Mouse (Mus musculus): ENCODE data around the gene Gnaq.
A peak's percentile ranks its signal among the peaks of the same experiment; 100 is the strongest.
"Not testable (repeated sequence)": the region's sequence is repeated elsewhere in the genome, so short reads cannot be mapped to it uniquely, and the experiment has no call there.

The Gnaq gene

DNA sequence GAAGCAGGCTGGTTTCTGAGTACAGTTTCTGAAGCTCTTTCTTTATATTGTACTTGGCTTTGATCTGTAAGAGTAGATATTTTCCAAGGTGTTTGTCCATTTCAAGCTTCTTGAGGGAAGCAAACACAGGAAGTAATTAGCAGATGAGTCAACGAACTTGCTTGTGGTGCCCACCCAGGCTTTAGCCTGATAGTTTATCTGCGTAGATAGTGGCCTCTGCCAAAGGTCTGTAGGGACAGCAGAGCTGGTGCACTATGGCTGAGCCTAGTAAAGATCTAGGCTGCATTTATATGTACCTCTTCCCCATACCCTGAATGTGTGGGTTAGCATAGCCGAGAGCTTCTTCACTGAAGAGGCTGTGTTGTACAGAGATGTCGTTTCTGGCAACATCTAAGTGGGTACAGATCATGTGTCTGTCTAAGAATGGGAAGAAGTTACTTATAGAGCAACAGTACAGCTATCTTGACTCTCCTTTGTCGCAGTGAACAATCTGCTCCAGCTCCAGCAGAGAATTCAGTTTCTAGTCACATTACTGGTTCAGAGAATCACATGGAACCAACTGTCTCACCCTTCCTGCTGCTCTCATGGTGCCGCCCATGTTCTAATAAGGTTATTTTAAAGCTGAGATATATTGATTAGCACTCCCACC, 127.3 kb downstream of the Gnaq start:
- peak; percentile 28 for DNase-seq (ENCODE audit: low spot score)

DNA sequence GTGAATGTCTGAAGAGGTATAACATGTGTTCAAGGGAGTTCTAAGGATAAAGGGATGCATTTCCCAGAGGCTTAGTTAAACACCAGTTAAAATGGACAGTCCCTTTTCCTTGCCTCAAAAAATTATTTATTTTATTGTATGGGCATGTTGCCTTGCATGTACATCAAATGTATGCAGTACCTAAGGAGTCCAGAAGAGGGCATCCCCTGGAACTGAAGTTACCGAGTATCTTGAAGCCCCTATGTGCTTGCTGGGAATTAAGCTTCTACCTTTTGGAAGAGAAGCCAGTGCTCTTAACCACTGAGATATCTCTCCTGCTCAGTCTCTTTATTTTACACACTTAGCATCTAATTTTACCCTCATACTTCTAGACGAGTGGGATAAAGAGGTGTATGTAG, 127.8 kb downstream of the Gnaq start:
- DNase-seq (ENCODE audit: low spot score), result no peak

DNA sequence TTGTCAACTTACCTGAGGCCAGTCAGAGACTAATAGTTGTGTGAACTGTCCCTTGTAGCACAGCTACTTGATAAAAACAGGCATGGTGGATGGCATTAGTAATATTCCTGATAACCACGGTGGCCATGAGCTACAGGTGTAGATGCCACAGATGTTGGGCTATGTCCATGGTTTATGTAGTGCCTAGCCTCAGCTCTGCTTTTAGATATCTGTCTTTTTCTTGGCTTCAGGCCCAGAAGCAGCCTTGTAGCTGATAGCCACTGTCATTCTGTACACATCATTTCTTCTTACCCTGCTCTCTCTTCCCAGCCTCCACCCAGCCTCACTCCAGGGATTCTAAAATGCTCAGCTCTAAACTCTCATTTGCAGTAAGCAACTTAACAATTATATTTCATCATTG, 128.3 kb downstream of the Gnaq start:
- no peak for DNase-seq (ENCODE audit: low spot score)

DNA sequence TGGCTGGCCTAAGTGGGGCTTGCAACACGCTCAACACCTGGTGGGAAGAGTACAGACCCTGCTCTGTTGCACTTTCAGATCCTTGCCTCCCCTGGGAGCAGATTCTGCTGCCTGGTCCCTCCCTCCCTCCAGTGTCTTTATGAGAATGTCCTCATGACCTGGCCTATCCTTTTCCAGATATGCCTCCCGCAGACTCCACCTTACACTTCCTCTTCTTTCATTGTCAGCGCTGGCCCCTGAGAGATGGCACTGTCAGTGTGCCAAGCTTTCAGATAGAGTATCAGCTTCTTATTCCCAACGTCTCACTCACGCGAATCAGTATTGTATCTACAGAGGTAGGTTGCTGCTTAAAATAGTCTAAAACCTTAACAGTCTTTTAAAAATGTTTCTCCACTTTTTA, 129.0 kb downstream of the Gnaq start:
- peak; percentile 46 for DNase-seq (ENCODE audit: low spot score)

DNA sequence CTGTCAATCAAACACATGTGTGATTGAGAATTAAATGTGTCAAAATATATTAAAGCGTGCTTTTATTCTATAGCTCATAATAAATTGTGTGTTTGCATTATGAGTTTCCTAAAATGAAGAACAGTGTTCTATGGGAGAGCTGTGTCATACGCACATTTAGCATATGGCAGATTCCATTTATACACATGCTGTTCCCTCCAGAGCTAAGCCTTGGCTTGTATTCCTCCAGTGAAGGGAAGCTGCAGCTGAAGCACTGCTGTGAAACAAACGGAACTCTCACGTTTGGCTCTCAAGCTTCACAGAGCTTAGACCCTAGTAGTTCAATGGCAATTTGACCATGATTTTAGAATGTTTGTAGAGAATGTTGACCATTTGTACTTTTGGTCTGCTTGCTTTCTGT, 129.7 kb downstream of the Gnaq start:
- DNase-seq (ENCODE audit: low spot score), result no peak

DNA sequence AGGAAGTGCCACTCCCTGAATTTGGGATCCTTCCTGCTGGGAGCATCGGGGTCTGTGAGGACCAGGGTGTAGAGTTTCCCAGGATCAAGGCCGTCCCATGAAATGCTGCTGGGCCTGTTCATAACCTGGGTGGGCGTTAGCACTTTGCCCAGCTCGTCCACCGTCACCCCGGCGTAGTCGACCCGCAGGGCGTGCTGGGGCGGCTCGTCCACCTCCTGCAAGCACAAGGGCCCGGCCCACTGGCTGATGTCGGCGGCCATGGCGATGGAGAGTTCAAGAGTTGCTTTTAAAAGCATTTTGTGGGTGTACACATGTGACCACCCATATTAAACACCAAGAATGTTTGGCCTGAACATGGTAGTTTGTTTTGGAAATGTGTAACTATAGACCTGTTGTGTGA, 134.7 kb downstream of the Gnaq start:
- not testable (repeated sequence) for DNase-seq (ENCODE audit: low spot score)

DNA sequence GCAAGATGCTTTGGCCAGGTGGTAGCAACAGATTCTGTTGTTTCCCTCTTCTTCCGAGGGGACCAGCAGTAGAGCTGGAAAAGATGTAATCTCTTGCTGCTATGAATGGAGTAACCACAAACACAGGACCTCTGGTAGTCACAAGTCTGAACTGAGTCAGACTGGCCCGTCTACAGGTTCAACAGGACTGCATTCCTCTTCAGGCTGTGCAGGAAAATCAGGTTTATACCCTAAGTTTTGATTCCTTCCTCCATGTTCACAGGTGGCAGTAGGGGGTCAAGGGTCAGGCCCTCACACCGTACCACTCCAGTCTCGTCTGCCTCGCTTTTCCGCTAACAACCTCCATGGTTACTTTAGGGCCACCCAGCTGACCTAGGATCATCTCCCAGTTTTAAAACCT, 137.6 kb downstream of the Gnaq start:
- DNase-seq (ENCODE audit: low spot score), result no peak

DNA sequence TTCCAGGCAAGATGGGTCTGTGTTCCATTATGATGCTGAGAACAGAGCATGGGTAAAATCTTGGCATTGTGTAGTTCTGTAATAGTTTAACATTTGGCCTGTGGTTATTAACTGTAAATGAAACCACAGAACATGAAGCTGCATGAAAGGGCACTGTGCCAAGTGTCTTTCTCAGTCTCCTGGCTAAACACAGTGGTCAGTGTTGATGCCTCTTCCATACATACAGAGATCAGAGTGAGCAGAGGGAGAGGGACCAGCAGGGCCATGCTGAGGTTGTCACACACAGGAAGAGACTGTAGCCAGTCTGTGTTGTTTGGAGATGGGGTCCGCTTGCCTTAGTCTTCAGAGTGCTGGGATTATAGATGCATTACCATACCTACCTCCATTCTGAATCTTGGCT, 138.4 kb downstream of the Gnaq start:
- DNase-seq (ENCODE audit: low spot score), result no peak

DNA sequence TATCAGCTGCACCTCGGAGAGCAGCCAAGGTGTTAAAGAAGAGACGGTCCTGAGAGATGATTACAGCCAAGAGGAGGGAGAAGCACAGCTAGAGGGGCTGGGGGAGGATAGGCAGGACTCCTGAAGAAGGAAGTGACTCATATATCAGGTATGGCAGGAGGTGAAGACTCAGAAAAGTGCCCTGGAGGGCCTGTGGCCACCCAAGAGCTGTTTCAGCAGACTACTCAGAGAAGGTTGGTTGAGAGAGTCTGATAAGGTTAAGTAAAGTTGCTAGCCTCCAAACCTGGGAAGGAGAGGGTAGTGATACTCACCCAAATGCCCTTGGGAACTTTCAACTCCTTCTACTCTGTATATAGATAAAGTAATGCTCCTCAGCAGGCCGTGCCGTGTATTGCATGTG, 140.4 kb downstream of the Gnaq start:
- DNase-seq (ENCODE audit: low spot score), result no peak

DNA sequence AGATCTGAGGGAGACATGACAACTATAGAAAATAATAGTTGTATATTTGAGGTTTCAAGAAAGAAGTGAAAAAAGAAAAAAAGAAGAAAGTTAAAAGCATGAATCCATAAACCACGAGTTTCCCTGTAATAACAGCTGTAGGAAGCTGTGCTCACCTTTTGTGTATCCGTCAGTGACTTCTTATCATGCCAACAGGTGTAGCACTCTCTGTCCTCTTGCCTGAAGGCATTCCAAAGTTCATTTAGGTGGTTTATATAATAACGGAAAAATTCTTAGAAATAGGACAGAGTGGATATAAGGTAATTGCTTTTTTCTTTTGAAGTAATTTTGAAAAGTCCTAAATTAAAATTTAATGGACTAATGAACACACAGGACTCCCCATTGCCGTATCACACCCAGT, 147.6 kb downstream of the Gnaq start:
- no peak for DNase-seq (ENCODE audit: low spot score)

DNA sequence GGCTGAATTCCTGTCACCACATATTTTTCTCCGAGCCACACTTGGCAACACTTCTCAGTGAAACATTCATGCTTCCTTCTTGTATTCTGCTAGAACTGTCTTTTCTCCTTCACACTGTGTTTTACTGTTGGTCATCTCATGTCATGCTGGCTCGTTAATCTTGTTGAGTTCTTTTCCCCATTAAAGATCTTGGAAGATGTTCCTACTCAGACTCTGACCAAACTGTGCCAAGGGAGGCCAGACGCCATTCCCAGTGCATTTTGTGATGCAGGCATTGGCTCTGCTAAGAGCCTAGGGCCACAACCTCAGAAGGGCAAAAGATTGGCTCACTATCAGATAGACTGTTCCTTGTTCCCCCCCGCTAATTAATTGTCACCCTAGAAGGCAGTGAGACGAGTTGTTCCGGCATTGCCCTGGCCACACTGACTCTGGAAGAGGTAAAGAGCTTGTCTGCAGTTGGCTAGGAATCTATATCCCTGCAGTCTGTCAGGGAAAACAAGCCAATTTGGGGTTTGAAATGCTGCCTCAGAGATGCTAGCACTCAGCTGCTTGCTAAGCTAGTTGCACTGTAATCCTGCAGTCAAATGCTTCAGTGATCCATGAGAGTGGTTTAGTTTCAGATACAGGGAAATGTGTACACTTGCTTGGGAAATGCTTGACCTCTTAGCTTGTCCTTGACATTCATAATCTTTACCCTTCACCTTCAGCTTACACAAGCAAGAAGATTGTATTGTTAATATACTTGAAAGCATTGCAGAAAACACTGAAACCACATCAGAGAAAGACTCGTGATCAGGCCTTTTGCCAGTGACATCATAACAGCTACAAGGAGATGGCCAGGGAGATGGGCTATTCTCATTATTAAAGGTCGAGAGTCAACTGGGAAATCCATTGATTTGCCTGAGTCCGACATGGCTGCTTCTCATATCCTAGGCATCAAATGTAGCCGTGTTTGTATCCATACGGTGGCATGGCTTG, 152.7 kb downstream of the Gnaq start:
- DNase-seq (ENCODE audit: low spot score), result no peak

DNA sequence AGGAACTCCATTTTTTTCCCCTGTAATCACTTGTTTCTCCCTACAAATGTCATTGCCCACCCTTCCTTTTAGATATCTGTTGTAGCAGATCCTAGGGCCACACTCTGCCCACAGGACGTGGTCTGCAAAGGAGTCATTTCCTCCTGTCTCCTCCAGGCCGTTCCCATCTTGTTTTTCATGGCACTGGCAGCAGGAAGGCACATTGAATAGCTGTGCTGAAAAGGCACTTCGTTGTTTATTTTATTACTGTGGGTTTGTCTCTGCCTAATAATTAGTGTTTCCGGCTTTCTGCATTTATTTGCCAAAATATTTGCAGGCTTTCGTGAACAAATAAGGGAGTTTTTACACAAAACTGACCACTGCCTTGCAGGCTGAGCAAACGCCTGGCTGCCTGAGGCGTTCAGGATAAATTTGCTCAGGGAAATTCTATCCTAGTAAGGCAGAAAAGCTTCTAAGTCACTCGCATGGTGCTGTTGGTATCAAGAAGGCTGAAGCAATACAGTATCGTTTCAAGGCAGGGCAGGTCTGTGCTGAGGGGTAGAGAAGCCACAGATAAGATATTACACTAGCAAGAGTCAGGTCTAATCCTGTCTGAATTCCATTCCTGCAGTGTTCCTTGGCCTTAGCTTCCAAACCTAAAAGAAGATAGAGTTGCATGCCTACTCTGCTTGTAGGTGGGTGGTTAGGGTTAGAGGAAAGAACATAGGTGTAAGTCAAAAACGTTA, 154.0 kb downstream of the Gnaq start:
- DNase-seq (ENCODE audit: low spot score), result peak; percentile 59

DNA sequence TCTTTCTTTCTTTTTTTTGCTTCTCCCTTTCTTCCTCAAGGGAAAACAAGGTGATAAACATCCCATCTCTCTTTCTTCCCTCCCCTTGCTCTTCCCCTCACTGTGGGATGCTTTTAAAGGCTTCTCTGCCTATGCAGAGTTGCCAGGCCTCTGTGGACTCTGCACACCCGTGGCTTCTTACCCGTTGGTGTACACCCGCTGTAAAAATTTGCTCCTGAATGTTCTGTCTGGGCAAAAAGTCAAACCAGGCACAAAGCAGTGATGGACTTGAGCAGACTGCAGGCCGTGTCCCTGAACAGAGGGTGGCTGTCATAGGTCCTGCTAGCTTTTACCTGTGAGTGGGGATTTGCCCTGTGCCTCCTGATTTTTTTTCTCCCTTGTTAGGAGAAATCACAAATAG, 154.7 kb downstream of the Gnaq start:
- DNase-seq (ENCODE audit: low spot score), result no peak

DNA sequence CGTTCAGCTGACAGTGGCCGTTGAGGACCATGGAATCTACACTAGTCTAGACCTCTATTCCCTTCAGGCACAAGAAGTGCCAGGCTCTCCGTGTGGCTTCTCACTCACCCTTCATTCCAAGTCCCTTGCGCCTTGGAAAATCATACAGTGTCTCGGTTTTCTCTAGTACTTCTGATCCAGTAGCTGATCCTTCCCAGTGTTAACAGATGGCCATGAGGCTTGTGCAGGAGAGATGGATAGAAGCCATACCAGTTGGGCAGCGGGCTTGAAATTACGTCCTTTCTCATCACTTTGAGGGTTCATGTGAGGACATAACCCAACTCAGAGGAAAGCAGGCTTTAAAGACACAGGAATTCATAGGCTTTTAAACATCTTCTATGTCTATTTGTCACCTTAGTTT, 155.3 kb downstream of the Gnaq start:
- DNase-seq (ENCODE audit: low spot score), result no peak

DNA sequence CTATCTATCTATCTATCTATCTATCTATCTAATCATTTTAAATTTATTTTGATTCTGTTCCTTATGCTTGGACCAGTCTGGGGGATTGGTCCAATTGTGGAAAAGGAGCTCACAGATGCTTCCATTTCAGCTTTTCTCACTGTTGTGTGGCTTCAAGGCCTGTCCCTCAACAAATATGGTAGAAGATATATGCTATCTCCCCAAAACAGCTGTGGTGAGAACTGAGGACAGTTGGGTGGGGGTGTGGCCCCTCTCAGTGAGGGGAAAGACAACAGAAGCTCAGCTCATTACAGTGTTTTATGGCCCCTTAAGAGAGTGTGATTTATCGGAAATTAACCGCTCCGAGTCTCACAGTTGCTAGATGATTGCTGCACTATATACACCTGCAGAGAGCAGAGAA, 158.5 kb downstream of the Gnaq start:
- no peak for DNase-seq (ENCODE audit: low spot score)

DNA sequence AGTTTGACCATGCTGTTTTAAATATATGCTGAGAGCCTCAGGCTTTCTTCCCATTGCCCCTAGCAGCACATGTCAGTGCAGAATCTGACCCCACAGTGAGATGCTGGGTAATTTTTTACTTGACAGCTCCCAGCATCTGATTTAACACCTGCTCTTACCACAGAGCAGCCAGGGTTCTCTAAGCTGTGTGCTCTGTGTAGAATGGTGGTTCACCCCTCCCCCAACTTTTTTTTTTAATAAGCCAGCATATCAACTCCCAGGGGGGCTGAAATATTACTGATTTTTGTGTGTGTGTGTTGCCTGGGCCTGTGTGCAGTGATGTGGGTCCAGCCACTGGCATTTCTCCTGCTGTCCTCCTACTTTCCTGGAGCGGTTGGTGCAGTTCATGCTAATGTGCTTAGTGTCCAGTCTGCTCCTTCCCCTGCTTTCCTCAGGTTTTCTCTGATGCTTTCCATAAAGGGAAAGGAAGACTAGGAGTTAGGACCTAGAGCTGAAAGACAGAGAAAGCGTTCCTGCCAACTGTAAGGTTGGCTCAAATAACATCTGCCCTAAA, 159.5 kb downstream of the Gnaq start:
- no peak for DNase-seq (ENCODE audit: low spot score)

DNA sequence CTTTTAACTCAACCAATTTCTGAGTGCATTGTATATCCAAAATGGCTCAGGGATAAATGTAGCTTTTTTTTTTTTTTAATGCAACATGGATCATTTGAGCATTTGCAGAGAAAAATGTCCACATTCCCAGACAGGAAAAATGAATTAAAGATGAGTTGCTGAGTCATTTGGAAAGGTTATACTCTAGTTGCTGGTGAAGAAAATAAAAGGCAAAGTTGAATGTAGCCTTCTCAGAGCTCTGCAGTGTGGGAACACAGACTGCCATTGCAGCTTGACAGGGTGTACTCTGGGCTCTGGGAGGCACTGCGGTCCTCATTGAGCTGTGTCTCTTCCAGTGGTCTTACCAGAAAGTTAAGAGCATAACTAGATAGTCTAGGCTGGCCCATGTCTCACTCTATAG, 160.3 kb downstream of the Gnaq start:
- no peak for DNase-seq (ENCODE audit: low spot score)

DNA sequence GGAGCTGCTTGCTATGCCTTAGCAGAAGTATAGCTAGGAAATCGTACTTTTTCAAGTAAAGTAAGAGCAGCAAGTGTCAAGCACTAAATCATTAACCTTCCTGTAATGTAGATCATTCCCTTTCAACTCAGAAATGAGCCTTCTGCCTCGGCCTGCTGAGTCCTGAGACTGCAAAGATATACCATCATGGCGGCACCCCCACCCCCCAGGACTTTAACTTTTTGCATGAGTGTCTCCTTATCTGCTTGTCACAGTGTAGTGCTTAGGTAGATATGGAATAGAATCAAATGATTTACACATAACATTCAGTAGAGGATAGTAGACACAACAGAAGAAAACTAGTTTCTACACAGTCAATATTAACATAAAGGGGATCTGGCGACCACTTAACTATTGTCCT, 167.8 kb downstream of the Gnaq start:
- no peak for DNase-seq (ENCODE audit: low spot score)

DNA sequence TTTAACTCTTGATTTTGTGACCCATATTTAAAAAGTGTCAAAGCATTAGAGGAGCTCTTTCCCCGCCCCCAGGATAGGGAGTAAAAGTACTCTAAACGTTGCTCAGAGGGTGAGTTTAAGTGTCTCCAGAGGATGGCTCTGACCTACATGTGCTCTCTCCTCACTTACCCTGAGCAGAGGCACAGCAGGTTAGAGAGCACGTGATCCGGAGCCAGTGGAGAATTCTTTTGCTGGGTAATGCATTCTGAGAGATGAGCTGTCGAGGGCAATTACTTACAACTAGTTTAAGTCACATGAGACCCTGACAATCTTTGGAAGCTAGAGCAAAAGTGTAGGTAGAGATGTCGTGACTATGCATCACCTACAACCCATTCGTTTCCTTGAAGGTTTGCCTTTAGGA, 168.7 kb downstream of the Gnaq start:
- DNase-seq (ENCODE audit: low spot score), result no peak

DNA sequence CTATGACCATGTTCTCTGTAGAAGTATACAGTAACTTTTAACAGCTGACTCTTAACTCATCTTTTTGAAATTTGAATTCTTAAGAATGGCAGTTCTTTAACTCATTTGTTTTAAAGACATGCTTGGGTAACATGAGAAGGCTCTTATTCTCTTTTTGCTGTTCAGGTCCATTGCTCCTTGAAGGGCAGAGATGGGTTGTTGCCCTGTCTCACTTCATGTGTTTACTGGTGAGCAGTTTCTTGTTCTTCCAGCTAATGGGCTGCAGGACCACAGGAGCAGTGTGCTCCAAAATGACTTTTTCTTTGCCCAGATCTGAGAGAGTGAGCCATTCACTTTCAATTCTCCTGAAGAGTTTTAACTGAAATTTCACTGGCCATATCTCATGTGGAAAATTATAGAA, 176.4 kb downstream of the Gnaq start:
- DNase-seq (ENCODE audit: low spot score), result no peak

DNA sequence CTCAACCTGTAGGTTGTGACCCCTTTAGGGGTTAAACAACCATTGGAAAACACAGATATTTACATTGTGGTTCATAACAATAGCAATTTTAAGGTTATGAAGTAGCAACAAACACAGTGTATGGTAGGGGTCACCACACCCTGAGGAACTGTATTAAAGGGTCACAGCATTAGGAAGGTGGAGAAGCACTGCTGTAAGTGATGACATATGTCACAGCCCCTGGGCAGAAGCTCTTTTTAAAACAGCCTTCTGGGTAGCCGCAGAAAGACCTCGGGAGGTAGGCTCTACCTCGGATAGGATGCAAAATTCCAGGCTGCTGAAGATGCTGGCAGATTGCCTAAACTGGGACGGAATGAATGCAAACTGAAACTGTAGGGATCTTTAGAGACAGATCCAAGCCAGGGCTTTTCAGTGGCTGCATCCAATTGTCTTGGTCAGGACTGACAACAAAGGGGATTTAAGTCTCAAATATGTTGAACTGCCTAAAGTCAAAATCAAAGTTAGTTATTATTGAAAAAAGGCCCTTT, 181.7 kb downstream of the Gnaq start:
- DNase-seq (ENCODE audit: low spot score), result no peak

DNA sequence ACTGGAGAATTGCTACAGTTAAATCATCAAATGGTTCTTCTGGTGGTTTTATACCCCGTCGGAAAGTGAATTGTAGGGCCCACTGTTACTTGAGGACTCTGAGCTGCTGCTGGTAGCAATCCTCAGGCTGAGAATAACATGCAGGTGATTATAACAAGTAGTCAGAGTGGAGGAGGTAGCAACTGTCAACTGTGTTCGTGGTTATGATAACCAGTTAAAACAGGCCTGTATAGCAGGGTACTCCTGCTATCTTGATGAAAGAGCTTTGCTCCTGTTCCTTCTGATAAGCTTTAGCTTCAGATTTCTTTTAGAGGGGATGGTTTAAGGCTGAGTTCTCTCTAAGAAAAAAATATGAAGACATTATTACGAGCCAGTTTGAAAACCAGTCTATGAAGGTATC, 182.9 kb downstream of the Gnaq start:
- DNase-seq (ENCODE audit: low spot score), result no peak

Measured in lung, postnatal 25 days (tissue).